9 mouse cellular contexts compared by ENCODE assay signal in the genomic region with DNA sequence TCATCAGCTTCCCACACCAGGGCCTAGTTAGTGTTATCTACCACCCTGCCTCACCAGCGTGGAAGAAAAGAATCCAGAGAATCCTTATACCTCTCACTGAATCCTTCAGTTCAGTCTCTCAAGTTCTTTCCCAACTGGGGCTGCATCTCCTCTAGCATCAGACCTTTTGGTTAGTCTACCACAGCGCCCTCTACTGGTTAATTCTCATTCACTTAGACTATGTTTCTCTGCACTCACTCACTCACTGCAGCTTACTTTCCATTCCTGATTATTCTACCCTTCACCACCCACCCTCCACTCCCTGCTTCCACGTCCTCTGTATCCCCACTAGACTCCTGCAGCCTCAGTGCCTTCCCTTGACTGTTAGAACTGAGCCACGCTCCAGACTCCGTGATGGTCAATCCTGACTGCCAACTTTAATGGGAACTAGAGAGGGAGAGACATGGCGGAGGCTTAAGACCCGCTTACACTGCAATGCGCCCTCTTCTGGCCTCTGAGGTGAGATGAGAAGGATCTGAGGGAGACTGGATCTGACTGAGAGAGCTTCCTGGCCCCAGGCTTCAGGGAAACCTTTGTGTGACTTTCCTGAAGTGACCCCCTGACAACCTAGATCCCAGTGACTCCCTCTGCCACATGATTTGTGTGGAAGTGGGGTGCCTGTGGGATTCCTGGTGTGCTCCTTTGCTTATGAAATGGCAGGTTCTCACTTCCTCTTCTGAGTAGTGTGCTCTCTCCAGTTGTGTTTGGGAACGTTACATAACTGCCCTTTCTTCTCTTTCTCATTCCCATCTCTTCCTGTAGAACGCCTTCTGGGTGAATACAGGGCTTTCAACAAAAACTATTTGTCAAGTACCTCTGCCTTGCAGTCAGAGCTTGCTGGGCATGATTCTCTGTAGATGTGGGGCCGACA.
DNase-seq lines count a peak whose midpoint lies in the region; ATAC-seq and TF ChIP-seq lines count a peak whose summit lies in the region.
"Had no signal": no experiment of that assay in that cellular context is flagged by ENCODE, and none has a peak within 500 bp of the region (broad histone marks: within the 10 kb centered on the region; RNA-seq: fewer than 3 reads in every experiment).

No protein-coding gene starts in this region.

- 0 out of 2 replicates have a peak, but pooled peaks have one; percentile 7 for TF ChIP-seq CTCF in brain, embryonic 14.5 days (IDR thresholded peaks at IDR 0.05; ENCODE audit: borderline replicate concordance, extremely low read depth, insufficient read depth, insufficient read length)

- WGBS in heart, embryonic 12.5 days, result 48% methylated on average over 11 of the region's 11 CpGs
- WGBS in hindbrain, embryonic 11.5 days, result 52% methylated on average over 11 of the region's 11 CpGs

- H3K27me3 ChIP-seq in heart, embryonic 12.5 days (replicated peaks), result 0 out of 2 replicates have a peak, but pooled peaks cover 12% of the 10 kb centered on the region
- H3K27me3 ChIP-seq in splenic B cell, adult 2 months (ENCODE audit: control insufficient read depth, insufficient read depth, low read length, poor library complexity, severe bottlenecking), result no peaks in the 10 kb centered on the region
- H3K27me3 ChIP-seq in hindbrain, embryonic 11.5 days (ENCODE audit: control insufficient read depth, insufficient read depth, low read length), result no peaks in the 10 kb centered on the region

- ATAC-seq in heart, embryonic 12.5 days (ENCODE audit: insufficient number of reproducible peaks, low FRiP score), result no peak
- no peak for ATAC-seq in hindbrain, embryonic 11.5 days (ENCODE audit: low FRiP score)
- ATAC-seq: activated CD4-positive, CD25-positive, alpha-beta regulatory T cell, adult 4 months had no signal

- H3K4me3 ChIP-seq in heart, embryonic 12.5 days, result no peak overlapping the region
- no peak overlapping the region for H3K4me3 ChIP-seq in hindbrain, embryonic 11.5 days (ENCODE audit: low read depth, low read length)

- intact Hi-C loops in left cerebral cortex, postnatal 10 days (cut with DNase I), result no loop called here

- DNase-seq in heart, adult 11 months, result peak; percentile 91
- DNase-seq in lung, postnatal 36 days, result peak; percentile 47
- no peak for DNase-seq in lung, postnatal 14 days
- DNase-seq in brain, embryonic 14.5 days (ENCODE audit: low read depth), result peak; percentile 8
- DNase-seq in splenic B cell, adult 2 months (ENCODE audit: low read depth, low spot score), result peak; percentile 29
- no peak for DNase-seq in left cerebral cortex, postnatal 10 days (ENCODE audit: extremely low spot score in 1 of 2, low spot score in 2 of 2)
- DNase-seq in hindbrain, embryonic 11.5 days (ENCODE audit: low spot score), result no peak

- peaks cover 26% of the 10 kb centered on the region for H3K4me1 ChIP-seq in heart, embryonic 12.5 days (replicated peaks)
- no peaks in the 10 kb centered on the region for H3K4me1 ChIP-seq in hindbrain, embryonic 11.5 days (replicated peaks; ENCODE audit: control insufficient read depth, insufficient read depth, low read length)

- H3K36me3 ChIP-seq in heart, embryonic 12.5 days, result no peaks in the 10 kb centered on the region
- H3K36me3 ChIP-seq in splenic B cell, adult 2 months (ENCODE audit: control insufficient read depth, insufficient read depth, low read length, poor library complexity, severe bottlenecking), result no peaks in the 10 kb centered on the region
- H3K36me3 ChIP-seq in hindbrain, embryonic 11.5 days (ENCODE audit: control insufficient read depth, insufficient read depth, low read length), result no peaks in the 10 kb centered on the region

- H3K4me2 ChIP-seq in heart, embryonic 12.5 days, result no peak overlapping the region
- H3K4me2 ChIP-seq in hindbrain, embryonic 11.5 days (replicated peaks; ENCODE audit: low read depth, low read length), result no peak overlapping the region

- H3K9ac ChIP-seq in heart, embryonic 12.5 days, result no peak overlapping the region
- no peak overlapping the region for H3K9ac ChIP-seq in hindbrain, embryonic 11.5 days (ENCODE audit: low read depth, low read length)

- H3K9me3 ChIP-seq in heart, embryonic 12.5 days (replicated peaks), result no peaks in the 10 kb centered on the region
- H3K9me3 ChIP-seq in hindbrain, embryonic 11.5 days (ENCODE audit: control insufficient read depth, low read length), result no peaks in the 10 kb centered on the region

- no peak overlapping the region for H3K27ac ChIP-seq in heart, embryonic 12.5 days (ENCODE audit: poor library complexity, severe bottlenecking)
- no peak overlapping the region for H3K27ac ChIP-seq in hindbrain, embryonic 11.5 days (ENCODE audit: low read depth, low read length)

- no peak for TF ChIP-seq POLR2A in brain, embryonic 14.5 days (IDR thresholded peaks at IDR 0.05; ENCODE audit: borderline replicate concordance, extremely low read depth, insufficient read depth, insufficient read length, poor library complexity, severe bottlenecking)

Comparison
In these comparisons a context has a peak if more than half of its experiments do, and no peak if none do; other contexts are left out.
1. DNase-seq: peak in heart, adult 11 months (single experiment), lung, postnatal 36 days (single experiment), brain, embryonic 14.5 days (single experiment) and splenic B cell, adult 2 months (single experiment); none in lung, postnatal 14 days (single experiment), left cerebral cortex, postnatal 10 days (0 of 2) and hindbrain, embryonic 11.5 days (single experiment).